17 mouse cellular contexts compared by ENCODE assay signal in the genomic region with DNA sequence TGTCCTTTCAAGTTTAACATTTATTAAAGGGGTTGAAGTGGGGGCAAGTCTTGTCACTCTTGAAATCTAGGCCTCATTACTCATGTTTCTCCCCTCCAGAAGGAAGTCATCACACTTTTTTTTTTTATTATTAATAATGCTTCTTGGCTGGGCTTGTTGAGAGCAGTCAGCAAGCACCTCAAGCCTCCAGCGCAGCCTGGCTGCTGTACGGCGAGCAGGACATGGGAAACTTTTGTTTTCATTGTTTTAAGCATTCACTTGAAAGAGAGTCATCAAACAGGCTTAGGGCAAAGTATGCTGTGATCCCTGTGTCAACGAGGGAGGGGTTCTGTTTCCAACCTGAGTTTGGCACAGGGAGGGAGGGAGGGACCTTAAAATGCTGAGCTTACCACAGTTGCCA.
DNase-seq lines count a peak whose midpoint lies in the region; ATAC-seq and TF ChIP-seq lines count a peak whose summit lies in the region.
"Had no signal": no experiment of that assay in that cellular context is flagged by ENCODE, and none has a peak within 500 bp of the region (broad histone marks: within the 10 kb centered on the region; RNA-seq: fewer than 3 reads in every experiment).

No protein-coding gene starts in this region.

- intact Hi-C loops in heart, postnatal 25 days (cut with DNase I), result no loop called here

- no peak for ATAC-seq in lung, embryonic 14.5 days (ENCODE audit: insufficient read depth)
- ATAC-seq in stomach, postnatal 0 days (ENCODE audit: low FRiP score, low TSS enrichment), result no peak
- ATAC-seq: forebrain, embryonic 13.5 days; hindbrain, postnatal 0 days had no signal

- H3K9me3 ChIP-seq in lung, embryonic 14.5 days (ENCODE audit: low read depth, low read length), result no peaks in the 10 kb centered on the region
- no peaks in the 10 kb centered on the region for H3K9me3 ChIP-seq in embryonic facial prominence, embryonic 10.5 days
- H3K9me3 ChIP-seq in stomach, postnatal 0 days (ENCODE audit: control insufficient read depth, low read length), result no peaks in the 10 kb centered on the region
- H3K9me3 ChIP-seq: embryonic facial prominence, embryonic 12.5 days; forebrain, embryonic 13.5 days; heart, embryonic 12.5 days; hindbrain, embryonic 13.5 days had no signal

- H3K36me3 ChIP-seq in lung, embryonic 14.5 days (ENCODE audit: insufficient read depth), result no peaks in the 10 kb centered on the region
- no peaks in the 10 kb centered on the region for H3K36me3 ChIP-seq in embryonic facial prominence, embryonic 10.5 days (replicated peaks)
- no peaks in the 10 kb centered on the region for H3K36me3 ChIP-seq in stomach, postnatal 0 days (ENCODE audit: control insufficient read depth, insufficient read depth, low read length)
- H3K36me3 ChIP-seq: embryonic facial prominence, embryonic 12.5 days; heart, embryonic 12.5 days; hindbrain, embryonic 13.5 days had no signal

- H3K27ac ChIP-seq in lung, embryonic 14.5 days (ENCODE audit: low read depth), result no peak overlapping the region
- peak overlapping the region; percentile 54; the same call in 1 of the 2 replicates for H3K27ac ChIP-seq in embryonic facial prominence, embryonic 10.5 days (replicated peaks)
- no peak overlapping the region for H3K27ac ChIP-seq in stomach, postnatal 0 days (replicated peaks)
- H3K27ac ChIP-seq: embryonic facial prominence, embryonic 12.5 days; forebrain, embryonic 13.5 days; hindbrain, embryonic 13.5 days; hindbrain, postnatal 0 days had no signal

- no peaks in the 10 kb centered on the region for H3K27me3 ChIP-seq in lung, embryonic 14.5 days (ENCODE audit: insufficient read depth, low read length)
- H3K27me3 ChIP-seq in embryonic facial prominence, embryonic 10.5 days (replicated peaks; ENCODE audit: low read depth, poor library complexity, severe bottlenecking), result no peaks in the 10 kb centered on the region
- H3K27me3 ChIP-seq in stomach, postnatal 0 days (ENCODE audit: control insufficient read depth, insufficient read depth, low read length), result no peaks in the 10 kb centered on the region
- H3K27me3 ChIP-seq: embryonic facial prominence, embryonic 12.5 days; forebrain, embryonic 13.5 days; hindbrain, embryonic 13.5 days had no signal

- 9% methylated on average over 4 of the region's 4 CpGs for WGBS in lung, embryonic 14.5 days
- 49% methylated on average over 4 of the region's 4 CpGs for WGBS in embryonic facial prominence, embryonic 10.5 days
- WGBS in stomach, postnatal 0 days, result 15% methylated on average over 4 of the region's 4 CpGs

- no peak overlapping the region for H3K9ac ChIP-seq in lung, embryonic 14.5 days
- no peak overlapping the region for H3K9ac ChIP-seq in stomach, postnatal 0 days (ENCODE audit: low read length)
- H3K9ac ChIP-seq: embryonic facial prominence, embryonic 12.5 days; forebrain, embryonic 13.5 days; heart, embryonic 12.5 days; hindbrain, embryonic 13.5 days had no signal

- H3K4me1 ChIP-seq in lung, embryonic 14.5 days (ENCODE audit: insufficient read depth), result 0 out of 2 replicates have a peak, but pooled peaks cover 9% of the 10 kb centered on the region
- H3K4me1 ChIP-seq in embryonic facial prominence, embryonic 10.5 days, result peaks cover 26% of the 10 kb centered on the region
- H3K4me1 ChIP-seq in stomach, postnatal 0 days (replicated peaks; ENCODE audit: control insufficient read depth, insufficient read depth), result 0 out of 2 replicates have a peak, but pooled peaks cover 2% of the 10 kb centered on the region
- H3K4me1 ChIP-seq: heart, embryonic 12.5 days had no signal

- peak; percentile 50 for DNase-seq in lung, embryonic 14.5 days
- DNase-seq in lung, postnatal 25 days (ENCODE audit: low spot score), result no peak
- peak; percentile 17 for DNase-seq in NIH3T3 (ENCODE audit: low read depth)
- DNase-seq in embryonic facial prominence, embryonic 10.5 days (ENCODE audit: low spot score), result no peak
- no peak for DNase-seq in stomach, postnatal 0 days (ENCODE audit: low spot score)
- no peak for DNase-seq in heart, postnatal 25 days (ENCODE audit: low spot score)
- DNase-seq: adrenal gland, adult 8-10 months; adrenal gland, postnatal 36 days; cerebellum, adult 2 months; cerebellum, postnatal 14 days; embryo, embryonic 11 days; heart, postnatal 4 days had no signal

- H3K4me3 ChIP-seq in lung, embryonic 14.5 days (ENCODE audit: low read depth, low read length), result no peak overlapping the region
- H3K4me3 ChIP-seq in embryonic facial prominence, embryonic 10.5 days, result no peak overlapping the region
- no peak overlapping the region for H3K4me3 ChIP-seq in stomach, postnatal 0 days (ENCODE audit: low read depth, low read length)
- H3K4me3 ChIP-seq: embryonic facial prominence, embryonic 12.5 days; forebrain, embryonic 13.5 days; heart, embryonic 12.5 days; hindbrain, embryonic 13.5 days had no signal

- no peak overlapping the region for H3K4me2 ChIP-seq in lung, embryonic 14.5 days
- H3K4me2 ChIP-seq in stomach, postnatal 0 days (replicated peaks; ENCODE audit: low read depth), result no peak overlapping the region
- H3K4me2 ChIP-seq: embryonic facial prominence, embryonic 12.5 days; forebrain, embryonic 13.5 days; heart, embryonic 12.5 days; hindbrain, embryonic 13.5 days had no signal

- no peak for TF ChIP-seq CTCF in lung, embryonic 14.5 days (IDR thresholded peaks at IDR 0.05; ENCODE audit: low read depth)
- TF ChIP-seq CTCF in stomach, postnatal 0 days (IDR thresholded peaks at IDR 0.05; ENCODE audit: low read depth), result peak; percentile 36

- TF ChIP-seq EP300 in stomach, postnatal 0 days (optimal IDR thresholded peaks at IDR 0.05), result no peak

Comparison
In these comparisons a context has a peak if more than half of its experiments do, and no peak if none do; other contexts are left out.
1. DNase-seq: peak in lung, embryonic 14.5 days (single experiment) and NIH3T3 (single experiment); none in lung, postnatal 25 days (single experiment), embryonic facial prominence, embryonic 10.5 days (single experiment), stomach, postnatal 0 days (single experiment) and heart, postnatal 25 days (single experiment).